Mouse (Mus musculus): ENCODE data around the gene Epm2aip1. TPM values are rescaled to one million over a fixed set of nuclear protein-coding genes. Genes with fewer than 3 reads are reported as not detected.

Epm2aip1 gene
- polyA plus RNA-seq, 1 experiment from 2014 or later = 36.0 TPM

GRCm38 (mm10) chr9:111311843-111312441, 40.2 kb downstream of the Epm2aip1 start:
- no peaks in the 10 kb centered on the region for H3K36me3 ChIP-seq (ENCODE audit: insufficient read depth)
- H3K9me3 ChIP-seq (ENCODE audit: low read depth, low read length) = peaks cover 11% of the 10 kb centered on the region; the same call in 1 of the 2 replicates
- H3K27me3 ChIP-seq (ENCODE audit: insufficient read depth, low read length) = peaks cover 52% of the 10 kb centered on the region
- no peak overlapping the region for H3K27ac ChIP-seq (ENCODE audit: low read depth)
- peak overlapping the region; percentile 45 for H3K4me3 ChIP-seq (ENCODE audit: low read depth, low read length)
- TF ChIP-seq CTCF (IDR thresholded peaks at IDR 0.05; ENCODE audit: low read depth) = no peak
- H3K4me1 ChIP-seq (ENCODE audit: insufficient read depth) = no peaks in the 10 kb centered on the region
- ATAC-seq (ENCODE audit: insufficient read depth) (peak; percentile 29; the same call in 1 of the 2 replicates), DNase-seq (peak; percentile 4)
- H3K4me2 ChIP-seq = peak overlapping the region; percentile 81
- H3K9ac ChIP-seq = peak overlapping the region; percentile 29; the same call in 1 of the 2 replicates
- WGBS = under 1% methylated on average over 69 of the region's 98 CpGs

GRCm38 (mm10) chr9:111312442-111313141, 40.9 kb downstream of the Epm2aip1 start:
- H3K4me1 ChIP-seq (ENCODE audit: insufficient read depth) = no peaks in the 10 kb centered on the region
- H3K27ac ChIP-seq (ENCODE audit: low read depth) = no peak overlapping the region
- ATAC-seq (ENCODE audit: insufficient read depth) (no peak; the same call in 1 of the 2 replicates), DNase-seq (peak; percentile 13)
- H3K9me3 ChIP-seq (ENCODE audit: low read depth, low read length) = peaks cover 11% of the 10 kb centered on the region; the same call in 1 of the 2 replicates
- no peak for TF ChIP-seq CTCF (IDR thresholded peaks at IDR 0.05; ENCODE audit: low read depth)
- peak overlapping the region; percentile 29; the same call in 1 of the 2 replicates for H3K9ac ChIP-seq
- H3K27me3 ChIP-seq (ENCODE audit: insufficient read depth, low read length) = peaks cover 52% of the 10 kb centered on the region
- WGBS = 1% methylated on average over 53 of the region's 59 CpGs
- peak overlapping the region; percentile 81 for H3K4me2 ChIP-seq
- no peaks in the 10 kb centered on the region for H3K36me3 ChIP-seq (ENCODE audit: insufficient read depth)
- H3K4me3 ChIP-seq (ENCODE audit: low read depth, low read length) = peak overlapping the region; percentile 45

DNA sequence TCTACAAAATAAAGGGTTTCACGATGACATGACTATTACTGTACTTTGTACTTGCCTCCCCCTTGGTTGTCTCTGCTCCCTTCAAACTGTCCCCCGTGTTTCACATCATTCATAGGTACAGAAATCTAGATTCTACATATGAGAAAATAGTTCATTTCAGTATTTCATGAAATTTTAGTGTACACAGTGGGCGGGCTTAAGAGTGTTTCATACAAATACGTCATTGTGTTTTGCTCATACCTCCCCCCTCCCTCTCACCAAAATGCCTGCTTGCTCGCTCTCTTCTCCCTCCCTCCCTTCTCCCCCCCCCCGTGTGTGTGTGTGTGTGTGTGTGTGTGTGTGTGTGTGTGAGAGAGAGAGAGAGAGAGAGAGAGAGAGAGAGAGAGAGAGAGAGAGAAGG, 41.6 kb downstream of the Epm2aip1 start:
- Histone ChIP-seq H3K9ac (no peak overlapping the region), H3K4me1 (ENCODE audit: insufficient read depth) (no peaks in the 10 kb centered on the region), H3K27me3 (ENCODE audit: insufficient read depth, low read length) (peaks cover 52% of the 10 kb centered on the region), H3K27ac (ENCODE audit: low read depth) (no peak overlapping the region), H3K4me3 (ENCODE audit: low read depth, low read length) (no peak overlapping the region), H3K9me3 (ENCODE audit: low read depth, low read length) (peaks cover 11% of the 10 kb centered on the region; the same call in 1 of the 2 replicates), H3K4me2 (no peak overlapping the region), H3K36me3 (ENCODE audit: insufficient read depth) (no peaks in the 10 kb centered on the region)
- no peak for TF ChIP-seq CTCF (IDR thresholded peaks at IDR 0.05; ENCODE audit: low read depth)
- DNase-seq (no peak), ATAC-seq (ENCODE audit: insufficient read depth) (no peak)
- WGBS = 12% methylated on average over 6 of the region's 6 CpGs

DNA sequence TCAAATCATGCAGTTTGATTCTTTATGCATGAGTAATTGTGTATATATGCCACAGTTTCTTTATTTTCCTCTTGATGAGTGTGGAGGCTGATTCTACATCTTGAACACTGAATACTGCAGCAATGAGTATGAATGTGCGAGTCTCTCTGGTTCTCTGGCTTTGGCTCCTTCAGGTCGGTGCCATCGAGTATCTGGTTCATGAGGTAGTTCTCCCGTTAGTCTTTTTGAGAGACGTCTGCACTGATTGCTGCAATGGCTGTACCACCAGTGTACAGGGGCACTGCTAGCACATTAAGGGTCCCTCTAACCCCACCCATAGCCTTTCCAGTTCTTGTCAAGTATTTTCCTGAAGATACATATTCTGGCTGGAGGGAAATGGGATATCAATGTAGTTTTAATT, 42.1 kb downstream of the Epm2aip1 start:
- H3K4me1 ChIP-seq (ENCODE audit: insufficient read depth) = no peaks in the 10 kb centered on the region
- peaks cover 11% of the 10 kb centered on the region; the same call in 1 of the 2 replicates for H3K9me3 ChIP-seq (ENCODE audit: low read depth, low read length)
- no peak overlapping the region for H3K9ac ChIP-seq
- H3K4me3 ChIP-seq (ENCODE audit: low read depth, low read length) = no peak overlapping the region
- TF ChIP-seq CTCF (IDR thresholded peaks at IDR 0.05; ENCODE audit: low read depth) = no peak
- DNase-seq (no peak), ATAC-seq (ENCODE audit: insufficient read depth) (no peak)
- WGBS = 26% methylated on average over 5 of the region's 5 CpGs
- no peak overlapping the region for H3K4me2 ChIP-seq
- peaks cover 52% of the 10 kb centered on the region for H3K27me3 ChIP-seq (ENCODE audit: insufficient read depth, low read length)
- H3K27ac ChIP-seq (ENCODE audit: low read depth) = no peak overlapping the region
- H3K36me3 ChIP-seq (ENCODE audit: insufficient read depth) = no peaks in the 10 kb centered on the region

DNA sequence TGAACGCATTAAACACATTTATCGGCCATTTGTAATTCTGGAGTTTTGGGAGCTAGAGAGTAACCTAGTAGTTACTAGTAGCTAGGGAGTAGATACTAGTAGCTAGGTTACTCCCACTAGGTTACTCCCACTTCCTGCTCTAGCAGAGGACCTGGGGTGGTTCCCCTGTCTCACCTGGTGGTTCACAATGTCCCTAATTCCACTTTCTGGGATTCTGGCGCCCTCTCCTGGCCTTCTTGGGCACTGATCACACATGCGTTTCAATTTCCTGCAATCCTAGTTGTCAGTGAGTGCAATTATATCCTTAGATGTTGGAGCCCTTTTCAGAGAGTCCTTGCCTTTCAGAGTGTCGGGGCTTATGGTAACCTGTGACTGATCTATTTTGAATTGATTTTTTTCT, 42.5 kb downstream of the Epm2aip1 start:
- Histone ChIP-seq H3K9me3 (ENCODE audit: low read depth, low read length) (peaks cover 11% of the 10 kb centered on the region; the same call in 1 of the 2 replicates), H3K27ac (ENCODE audit: low read depth) (no peak overlapping the region), H3K4me2 (no peak overlapping the region), H3K36me3 (ENCODE audit: insufficient read depth) (no peaks in the 10 kb centered on the region), H3K4me3 (ENCODE audit: low read depth, low read length) (no peak overlapping the region), H3K4me1 (ENCODE audit: insufficient read depth) (no peaks in the 10 kb centered on the region), H3K9ac (no peak overlapping the region), H3K27me3 (ENCODE audit: insufficient read depth, low read length) (peaks cover 52% of the 10 kb centered on the region)
- ATAC-seq (ENCODE audit: insufficient read depth) (no peak), DNase-seq (peak; percentile 74)
- TF ChIP-seq CTCF (IDR thresholded peaks at IDR 0.05; ENCODE audit: low read depth) = peak; percentile 78
- WGBS = 36% methylated on average over 5 of the region's 5 CpGs

GRCm38 (mm10) chr9:111320912-111321311, 49.2 kb downstream of the Epm2aip1 start:
- no peak for DNase-seq
- H3K27me3 ChIP-seq (ENCODE audit: insufficient read depth, low read length) = no peaks in the 10 kb centered on the region
- no peak overlapping the region for H3K9ac ChIP-seq
- no peak overlapping the region for H3K4me2 ChIP-seq
- no peaks in the 10 kb centered on the region for H3K9me3 ChIP-seq (ENCODE audit: low read depth, low read length)
- H3K4me3 ChIP-seq (ENCODE audit: low read depth, low read length) = no peak overlapping the region
- ATAC-seq (ENCODE audit: insufficient read depth) = no peak
- WGBS = 81% methylated on average over 4 of the region's 4 CpGs
- H3K36me3 ChIP-seq (ENCODE audit: insufficient read depth) = no peaks in the 10 kb centered on the region
- H3K4me1 ChIP-seq (ENCODE audit: insufficient read depth) = no peaks in the 10 kb centered on the region
- no peak for TF ChIP-seq CTCF (IDR thresholded peaks at IDR 0.05; ENCODE audit: low read depth)
- no peak overlapping the region for H3K27ac ChIP-seq (ENCODE audit: low read depth)

GRCm38 (mm10) chr9:111324881-111325280, 53.2 kb downstream of the Epm2aip1 start:
- no peak for DNase-seq
- Histone ChIP-seq H3K9me3 (ENCODE audit: low read depth, low read length) (no peaks in the 10 kb centered on the region), H3K4me2 (no peak overlapping the region), H3K4me1 (ENCODE audit: insufficient read depth) (no peaks in the 10 kb centered on the region), H3K27me3 (ENCODE audit: insufficient read depth, low read length) (no peaks in the 10 kb centered on the region), H3K36me3 (ENCODE audit: insufficient read depth) (no peaks in the 10 kb centered on the region), H3K9ac (no peak overlapping the region), H3K27ac (ENCODE audit: low read depth) (no peak overlapping the region), H3K4me3 (ENCODE audit: low read depth, low read length) (no peak overlapping the region)
- WGBS = 71% methylated on average over 2 of the region's 2 CpGs
- no peak for ATAC-seq (ENCODE audit: insufficient read depth)
- TF ChIP-seq CTCF (IDR thresholded peaks at IDR 0.05; ENCODE audit: low read depth) = no peak

Other genes starting within 250 kb of the Epm2aip1 start
- gene Ccrl2, start 214.4 kb upstream of the Epm2aip1 start, polyA plus RNA-seq (2014; fragmentation: Nextera tagmentation; extraction: Ambion mirVana) = 2.1 and 2.9 TPM in 2 replicates
- gene Lrrfip2, start 154.3 kb upstream of the Epm2aip1 start, polyA plus RNA-seq (2014; fragmentation: Nextera tagmentation; extraction: Ambion mirVana) = 39.6 and 40.4 TPM in 2 replicates
- 36.1 and 39.2 TPM in 2 replicates for gene Mlh1, start 138 bp upstream of the Epm2aip1 start, polyA plus RNA-seq (2014; fragmentation: Nextera tagmentation; extraction: Ambion mirVana)
- gene Trank1, start 39.8 kb downstream of the Epm2aip1 start, polyA plus RNA-seq (2014; fragmentation: Nextera tagmentation; extraction: Ambion mirVana) = 0.12 and 0.34 TPM in 2 replicates
- gene Dclk3, start 167.2 kb downstream of the Epm2aip1 start, polyA plus RNA-seq (2014; fragmentation: Nextera tagmentation; extraction: Ambion mirVana) = 0.23 TPM in 1 of 2 replicates, not detected in the other